Mouse (Mus musculus) megakaryocyte-erythroid progenitor cell, adult 5-6 weeks (primary cell): Measurements from ENCODE around the gene Mical1. TPM values are rescaled to one million over a fixed set of nuclear protein-coding genes. Genes with fewer than 3 reads are reported as not detected.

Experiments
- ATAC-seq: replicated peaks from 2 replicates; pipeline ENCODE4 v1.8.0; 2016; ENCODE audit warnings: mild to moderate bottlenecking, inconsistent platforms; ENCODE audit not compliant: severe bottlenecking, poor library complexity, low FRiP score, low TSS enrichment
- total RNA-seq, 2 experiments: library from RNA; stranded (forward) in 1 of 2; stranded (reverse) in 1 of 2; fragments of 200-1000, 215-1000 nt in 1 of 2; fragments of >200 nt in 1 of 2; fragmentation: Nextera tagmentation in 1 of 2; gene quantifications; 2 replicates each; pipeline ENCODE4 v1.2.3; 2014 to 2017

The Mical1 gene
- total RNA-seq, 2 experiments from 2014 or later, result 1.9 to 2.6 TPM

DNA sequence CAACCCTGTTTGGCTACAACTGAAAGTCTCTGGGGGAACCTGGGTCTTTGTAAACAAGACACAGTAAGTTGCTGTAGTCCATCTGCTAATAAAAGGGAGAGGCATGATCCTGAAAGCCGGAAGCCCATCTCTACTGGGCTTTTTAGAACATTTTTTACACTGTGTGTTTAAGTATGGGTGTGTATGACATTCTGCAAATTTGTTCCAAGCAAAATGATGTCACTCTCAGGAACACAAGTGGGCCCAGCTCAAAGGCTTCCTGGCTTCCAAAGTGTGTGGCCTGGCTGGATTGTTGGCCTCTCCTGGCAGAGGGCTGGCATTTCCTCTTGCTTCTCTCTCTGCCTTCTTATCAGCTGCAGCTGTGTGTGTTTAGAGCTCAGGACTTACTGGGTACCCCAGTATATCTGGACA is 1.1 kb upstream of the Mical1 start:
- peak; percentile 39; the same call in 1 of the 2 replicates for ATAC-seq

DNA sequence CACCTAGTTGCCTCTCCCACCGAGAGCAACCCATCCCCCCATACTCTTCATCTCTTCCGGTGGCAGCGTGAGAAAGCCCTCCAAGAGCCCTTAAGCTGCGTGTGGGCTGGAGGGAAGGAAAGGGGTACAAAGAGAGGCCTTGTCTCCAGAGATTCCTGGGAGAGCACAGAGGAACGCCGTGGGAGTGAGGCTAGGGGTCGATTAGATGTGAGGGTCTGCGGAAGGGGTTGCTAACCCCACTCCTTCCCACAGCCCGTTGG is 834 bp downstream of the Mical1 start:
- no peak for ATAC-seq

DNA sequence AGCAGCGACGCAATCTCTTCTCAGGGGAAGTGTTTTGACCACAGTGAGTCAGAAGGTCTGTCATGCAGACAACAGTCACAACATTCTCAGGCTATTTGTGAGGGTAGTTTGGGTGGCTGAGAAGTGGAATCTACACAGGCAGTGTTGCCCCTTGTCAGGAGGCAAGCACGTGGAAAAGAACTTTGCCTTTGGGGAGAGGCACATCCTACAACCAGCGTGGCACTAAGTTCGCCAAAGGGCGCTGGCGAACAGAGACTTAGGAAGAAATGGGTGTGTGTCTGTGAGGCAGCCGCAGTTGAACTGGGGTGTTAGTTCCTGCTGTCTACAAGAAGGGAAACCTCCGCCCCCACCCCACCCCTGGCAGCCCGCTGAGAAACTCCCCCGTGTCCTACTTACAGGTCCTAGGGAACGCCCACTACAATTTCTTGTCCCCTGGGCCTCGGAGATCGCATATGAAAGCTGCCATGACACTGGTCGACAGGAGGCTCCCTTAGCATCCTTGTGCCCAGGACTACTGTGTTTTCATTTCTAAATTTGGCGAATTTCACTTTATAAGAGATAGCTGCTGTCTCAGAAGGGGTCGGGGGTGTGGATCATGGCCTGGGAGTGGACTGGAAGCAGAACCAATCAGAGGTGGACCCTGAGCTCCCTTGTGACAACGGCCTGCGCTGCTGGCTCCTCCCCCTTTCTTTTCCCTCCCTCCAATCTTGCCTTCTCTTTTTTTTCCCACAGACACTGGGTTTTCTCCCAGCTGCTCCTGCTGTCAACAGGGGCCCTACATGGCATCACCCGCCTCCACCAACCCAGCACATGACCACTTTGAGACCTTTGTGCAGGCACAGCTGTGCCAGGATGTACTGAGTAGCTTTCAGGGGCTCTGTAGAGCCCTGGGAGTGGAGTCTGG is 1.4 kb downstream of the Mical1 start:
- no peak for ATAC-seq

GRCm38 (mm10) chr10:41479961-41480360 is 3.8 kb downstream of the Mical1 start:
- ATAC-seq, result no peak

GRCm38 (mm10) chr10:41480938-41481880 is 5.1 kb downstream of the Mical1 start:
- ATAC-seq, result peak; percentile 83

- no peak for ATAC-seq
These were observed 6.3 kb downstream of the Mical1 start for GRCm38 (mm10) chr10:41482446-41482845.

GRCm38 (mm10) chr10:41485778-41486177 is 9.7 kb downstream of the Mical1 start:
- ATAC-seq, result no peak

DNA sequence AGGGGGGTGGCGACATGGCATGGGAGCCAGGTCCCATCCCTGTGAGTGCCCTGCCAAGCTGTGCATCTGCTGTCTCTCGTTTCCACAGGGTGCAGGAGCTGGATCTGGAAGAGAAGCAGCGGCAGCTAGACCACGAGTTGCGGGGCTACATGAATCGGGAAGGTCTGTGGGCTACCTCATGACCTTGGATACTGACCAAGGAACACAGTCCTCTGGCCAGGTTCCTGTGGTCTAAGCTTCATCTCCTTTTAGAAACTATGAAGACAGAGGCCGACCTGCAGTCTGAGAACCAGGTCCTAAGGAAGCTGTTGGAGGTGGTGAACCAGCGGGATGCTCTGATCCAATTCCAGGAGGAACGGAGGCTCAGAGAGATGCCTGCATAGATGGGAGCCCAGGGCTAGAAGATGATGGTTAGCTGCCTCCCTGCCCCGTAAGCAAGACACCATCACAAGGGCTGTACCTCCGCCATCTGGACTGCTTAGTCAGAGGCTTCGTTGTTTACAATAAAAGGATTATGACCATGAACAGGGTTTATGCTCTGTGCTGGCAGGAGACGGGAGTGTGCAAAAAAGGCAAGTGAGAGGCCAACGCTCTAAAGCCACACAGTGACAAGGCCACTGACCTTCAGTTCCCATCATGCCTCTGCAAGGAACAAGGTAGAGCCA is 10.5 kb downstream of the Mical1 start:
- ATAC-seq, result no peak

DNA sequence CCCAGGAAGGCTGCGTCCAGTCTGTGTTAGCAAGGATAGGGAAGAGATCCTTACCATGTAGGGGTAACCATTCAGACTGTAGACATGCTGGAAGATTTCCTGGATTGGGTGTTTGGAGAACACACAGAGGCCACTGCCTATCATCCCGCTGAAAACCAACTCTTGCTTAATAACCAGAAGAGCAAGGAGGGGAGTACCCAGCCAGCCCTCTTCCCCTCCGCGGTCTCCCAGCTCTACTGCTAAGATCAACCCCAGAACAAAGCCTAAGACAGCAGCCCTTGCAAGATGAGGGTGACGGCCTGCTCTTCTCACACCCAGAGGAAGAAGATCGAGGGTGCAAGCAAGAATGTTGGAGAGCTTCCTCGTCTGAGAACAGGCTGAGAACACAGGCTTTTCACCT is 12.8 kb downstream of the Mical1 start:
- ATAC-seq, result no peak

DNA sequence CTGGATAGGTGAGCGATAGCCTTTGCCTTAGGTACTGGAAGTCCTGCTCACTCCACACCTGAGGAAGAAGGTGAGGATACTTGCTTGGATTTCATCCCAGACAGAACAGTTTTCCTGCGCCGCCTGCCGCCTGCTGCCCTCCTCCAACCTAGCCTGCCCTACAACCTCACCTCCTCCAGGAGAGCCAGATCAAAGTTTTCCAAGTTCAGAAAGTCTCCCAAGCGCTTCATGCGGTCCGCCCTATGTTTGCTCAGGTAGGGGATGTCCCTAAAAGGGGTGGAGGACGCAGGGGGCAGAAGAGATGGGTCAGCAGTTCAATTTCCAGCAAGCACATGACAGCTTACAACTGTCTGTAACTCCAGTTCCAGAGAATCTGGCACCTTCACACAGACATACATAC is 13.2 kb downstream of the Mical1 start:
- no peak for ATAC-seq

GRCm38 (mm10) chr10:41489708-41490517 is 13.8 kb downstream of the Mical1 start, which contains the start of the genes Smpd2 and Ppil6:
Gene Smpd2, minus strand, starts transcription at chr10:41490369.
Gene Ppil6, plus strand, starts transcription at chr10:41490439.
- ATAC-seq, result peak; percentile 98

- no peak for ATAC-seq
These were observed 14.4 kb downstream of the Mical1 start for GRCm38 (mm10) chr10:41490518-41490873.

DNA sequence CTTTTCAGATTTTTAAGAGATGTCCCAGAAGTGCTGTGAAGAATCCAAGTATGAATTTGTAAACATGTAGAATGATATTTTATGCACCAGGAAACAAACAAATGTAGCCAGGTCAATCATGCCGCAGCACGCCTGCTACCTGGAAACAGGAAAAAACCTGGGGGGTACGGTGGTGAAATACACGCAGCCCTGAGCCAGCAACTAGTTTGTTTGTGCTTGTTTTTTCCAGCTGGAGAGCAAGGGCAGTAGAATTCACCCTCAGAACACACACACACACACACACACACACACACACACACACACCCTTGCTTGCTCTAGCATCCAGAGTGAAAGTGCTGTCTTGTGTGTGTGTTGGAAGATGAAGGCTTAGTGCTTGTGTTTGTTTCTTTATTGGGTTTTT is 15.0 kb downstream of the Mical1 start:
- no peak for ATAC-seq

DNA sequence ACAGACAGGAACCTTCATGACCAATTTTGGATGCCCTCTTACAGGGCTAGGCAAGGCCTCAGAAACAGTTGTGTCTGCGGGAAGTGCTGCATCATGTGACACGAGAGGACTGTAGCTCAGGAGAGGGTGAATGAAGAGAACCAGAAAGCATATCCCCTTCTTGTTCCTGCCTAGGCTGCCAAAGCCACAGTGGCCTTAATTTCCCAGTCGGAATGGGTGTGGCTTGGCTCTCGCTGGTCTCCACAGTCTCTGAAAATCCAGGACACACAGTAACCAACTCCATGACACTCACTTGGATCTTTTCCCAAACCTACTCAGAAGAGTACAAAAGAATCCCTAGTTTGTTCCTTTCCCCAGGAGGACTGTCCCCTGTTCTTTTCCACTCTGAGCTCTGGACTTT is 24.8 kb downstream of the Mical1 start:
- no peak for ATAC-seq

GRCm38 (mm10) chr10:41504996-41505395 is 28.9 kb downstream of the Mical1 start:
- ATAC-seq, result no peak

DNA sequence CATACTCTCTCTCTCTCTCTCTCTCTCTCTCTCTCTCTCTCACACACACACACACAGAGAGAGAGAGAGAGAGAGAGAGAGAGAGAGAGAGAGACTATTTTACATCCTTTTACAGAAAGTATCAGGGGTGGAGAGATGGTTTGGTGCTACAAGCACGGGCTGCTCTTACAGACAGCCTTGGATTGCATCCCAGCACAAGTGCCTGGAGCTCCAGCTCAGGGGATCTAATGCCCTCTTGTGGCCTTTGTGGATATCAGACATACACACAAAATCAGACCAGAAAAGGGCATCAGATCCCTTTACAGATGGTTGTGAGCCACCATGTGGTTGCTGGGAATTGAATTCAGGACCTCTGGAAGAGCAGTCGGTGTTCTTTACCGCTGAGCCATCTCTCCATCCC is 29.3 kb downstream of the Mical1 start:
- ATAC-seq, result peak; percentile 70; the same call in 1 of the 2 replicates

DNA sequence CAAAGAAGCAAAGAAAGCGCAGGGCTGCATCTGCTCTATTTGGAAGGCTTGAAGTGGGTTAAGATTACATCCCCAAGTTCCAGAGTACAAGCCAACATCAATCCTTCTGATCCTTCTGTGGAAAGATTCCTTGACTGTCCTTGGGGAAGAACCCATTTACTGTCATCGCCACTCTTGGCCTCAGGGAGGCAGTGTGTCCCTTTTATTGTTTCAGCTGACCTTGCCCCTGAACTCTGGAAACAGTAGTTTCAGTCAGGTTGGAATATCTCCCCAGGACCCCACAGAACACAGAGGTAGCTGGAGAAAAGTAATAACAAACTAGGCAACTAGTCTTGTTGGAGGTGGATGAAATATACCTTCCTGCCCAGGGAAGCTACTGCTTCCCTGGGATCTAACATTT is 33.0 kb downstream of the Mical1 start:
- ATAC-seq, result 0 out of 2 replicates have a peak, but pooled peaks have one; percentile 56

GRCm38 (mm10) chr10:41514301-41514700 is 38.2 kb downstream of the Mical1 start:
- ATAC-seq, result no peak

GRCm38 (mm10) chr10:41514921-41515320 is 38.8 kb downstream of the Mical1 start:
- no peak for ATAC-seq
